Mouse (Mus musculus): ENCODE results near the gene Ghitm. TPM values are rescaled to one million over a fixed set of nuclear protein-coding genes. Genes with fewer than 3 reads are reported as not detected.

Ghitm gene
- polyA plus RNA-seq, 1 experiment: 1,037 TPM

Other genes starting within 250 kb of the Ghitm start
- gene Ccser2, start 166.5 kb downstream of the Ghitm start, polyA plus RNA-seq (2012; ENCODE audit: insufficient read depth, insufficient read length, missing spikeins): 46.7 and 88.5 TPM in 2 replicates
- gene Rgr, start 86.3 kb downstream of the Ghitm start, polyA plus RNA-seq (2012; ENCODE audit: insufficient read depth, insufficient read length, missing spikeins): not detected in 2 replicates
- not detected in 2 replicates for gene Lrit1, start 80.4 kb downstream of the Ghitm start, polyA plus RNA-seq (2012; ENCODE audit: insufficient read depth, insufficient read length, missing spikeins)
- not detected in 2 replicates for gene Lrit2, start 67.3 kb downstream of the Ghitm start, polyA plus RNA-seq (2012; ENCODE audit: insufficient read depth, insufficient read length, missing spikeins)
- gene Cdhr1, start 36.9 kb downstream of the Ghitm start, polyA plus RNA-seq (2012; ENCODE audit: insufficient read depth, insufficient read length, missing spikeins): not detected in 2 replicates
- gene 2610528A11Rik, start 21.2 kb downstream of the Ghitm start, polyA plus RNA-seq (2012; ENCODE audit: insufficient read depth, insufficient read length, missing spikeins): 2.2 TPM in 1 of 2 replicates, not detected in the other